ENCODE assay signal across 13 mouse cellular contexts in the genomic region with DNA sequence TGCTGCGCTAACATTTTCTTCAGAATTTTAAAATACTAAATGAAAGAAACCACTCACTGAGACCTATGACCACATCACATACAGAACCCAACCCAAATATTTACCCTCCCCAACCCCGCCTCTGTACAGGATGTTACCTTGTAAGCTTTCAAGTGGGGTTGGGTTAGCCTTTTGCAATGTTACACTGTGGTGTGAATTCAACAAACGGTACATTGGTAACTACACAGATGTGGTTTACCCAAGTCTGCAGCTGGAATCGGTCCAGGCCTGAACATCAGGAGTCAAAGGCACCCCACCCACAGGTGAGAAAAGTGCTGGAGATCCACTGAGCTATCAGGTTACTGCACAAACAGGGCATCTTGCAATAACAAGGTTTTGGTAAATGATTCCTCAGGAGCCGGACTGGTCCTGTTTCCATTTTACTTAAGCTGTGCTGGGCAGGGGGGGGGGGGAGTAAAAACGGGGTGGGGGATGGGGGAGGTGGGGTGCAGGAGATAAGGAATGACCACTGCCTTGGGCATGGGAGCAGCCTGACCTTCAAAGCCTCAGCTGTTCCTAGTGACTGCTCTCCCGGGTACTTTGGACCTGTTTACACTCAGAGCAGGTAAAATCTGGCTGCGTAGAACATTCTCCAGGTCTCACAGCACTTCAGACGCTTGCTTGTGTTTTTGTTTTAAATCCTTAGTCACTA. TPM values are rescaled to one million over a fixed set of nuclear protein-coding genes. Genes with fewer than 3 reads are reported as not detected.
DNase-seq lines count a peak whose midpoint lies in the region; ATAC-seq lines count a peak whose summit lies in the region.
"Had no signal": no experiment of that assay in that cellular context is flagged by ENCODE, and none has a peak within 500 bp of the region (broad histone marks: within the 10 kb centered on the region; RNA-seq: fewer than 3 reads in every experiment).

No protein-coding gene starts in this region.

- peak; percentile 76 for ATAC-seq in liver, embryonic 12.5 days
- 0 out of 2 replicates have a peak, but pooled peaks have one; percentile 24 for ATAC-seq in neutrophil, adult 5-6 weeks (ENCODE audit: extremely low read depth, insufficient number of reproducible peaks, low FRiP score, poor library complexity, severe bottlenecking)

- H3K4me3 ChIP-seq in liver, embryonic 12.5 days: no peak overlapping the region
- H3K4me3 ChIP-seq in hindbrain, embryonic 10.5 days: no peak overlapping the region
- no peak overlapping the region for H3K4me3 ChIP-seq in midbrain, embryonic 10.5 days
- H3K4me3 ChIP-seq: neural tube, embryonic 15.5 days had no signal

- peak overlapping the region; percentile 27; the same call in 1 of the 2 replicates for H3K27ac ChIP-seq in liver, embryonic 12.5 days
- no peak overlapping the region for H3K27ac ChIP-seq in hindbrain, embryonic 10.5 days
- no peak overlapping the region for H3K27ac ChIP-seq in midbrain, embryonic 10.5 days (replicated peaks)
- H3K27ac ChIP-seq: neural tube, embryonic 15.5 days had no signal

- H3K9ac ChIP-seq in liver, embryonic 12.5 days: no peak overlapping the region
- H3K9ac ChIP-seq: neural tube, embryonic 15.5 days had no signal

- H3K4me1 ChIP-seq in liver, embryonic 12.5 days: 0 out of 2 replicates have a peak, but pooled peaks cover 5% of the 10 kb centered on the region
- peaks cover 7% of the 10 kb centered on the region; the same call in 1 of the 2 replicates for H3K4me1 ChIP-seq in hindbrain, embryonic 10.5 days (replicated peaks)
- peaks cover 3% of the 10 kb centered on the region; the same call in 1 of the 2 replicates for H3K4me1 ChIP-seq in midbrain, embryonic 10.5 days
- H3K4me1 ChIP-seq: neural tube, embryonic 15.5 days had no signal

- H3K4me2 ChIP-seq in liver, embryonic 12.5 days: no peak overlapping the region
- H3K4me2 ChIP-seq: neural tube, embryonic 15.5 days had no signal

- 58% methylated on average over 9 of the region's 9 CpGs for WGBS in liver, embryonic 12.5 days (ENCODE audit: insufficient replicate concordance)
- 74% methylated on average over 9 of the region's 9 CpGs for WGBS in hindbrain, embryonic 10.5 days
- 75% methylated on average over 9 of the region's 9 CpGs for WGBS in midbrain, embryonic 10.5 days

- DNase-seq in T-cell, adult 2 months (ENCODE audit: low spot score): peak; percentile 76
- peak; percentile 81 for DNase-seq in kidney, adult 18-20 months
- DNase-seq in layer of hippocampus, adult 9-11 months: no peak
- no peak for DNase-seq in hindbrain, embryonic 10.5 days (ENCODE audit: low spot score)
- no peak for DNase-seq in layer of hippocampus, adult 18-20 months (ENCODE audit: low spot score in 2 of 2)
- DNase-seq in midbrain, embryonic 10.5 days (ENCODE audit: low spot score): no peak
- DNase-seq: gastrocnemius, postnatal 25 days had no signal

- H3K9me3 ChIP-seq in liver, embryonic 12.5 days (replicated peaks): no peaks in the 10 kb centered on the region
- no peaks in the 10 kb centered on the region for H3K9me3 ChIP-seq in hindbrain, embryonic 10.5 days
- H3K9me3 ChIP-seq in midbrain, embryonic 10.5 days (replicated peaks): no peaks in the 10 kb centered on the region; the same call in 1 of the 2 replicates
- H3K9me3 ChIP-seq: G1E; neural tube, embryonic 15.5 days had no signal

- H3K27me3 ChIP-seq in liver, embryonic 12.5 days (replicated peaks): no peaks in the 10 kb centered on the region
- H3K27me3 ChIP-seq in hindbrain, embryonic 10.5 days (ENCODE audit: insufficient read depth, poor library complexity, severe bottlenecking): no peaks in the 10 kb centered on the region
- H3K27me3 ChIP-seq in midbrain, embryonic 10.5 days (ENCODE audit: low read depth, poor library complexity, severe bottlenecking): no peaks in the 10 kb centered on the region
- H3K27me3 ChIP-seq: neural tube, embryonic 15.5 days had no signal

- no peaks in the 10 kb centered on the region for H3K36me3 ChIP-seq in liver, embryonic 12.5 days
- peaks cover 22% of the 10 kb centered on the region for H3K36me3 ChIP-seq in hindbrain, embryonic 10.5 days
- peaks cover 23% of the 10 kb centered on the region for H3K36me3 ChIP-seq in midbrain, embryonic 10.5 days
- H3K36me3 ChIP-seq: G1E had no signal

RNA-seq across cellular contexts. Expression of a gene that starts 3.6 kb away (rescaled TPM):
- polyA plus RNA-seq in liver, embryonic 12.5 days (2016; fragmentation: Nextera tagmentation; extraction: Ambion mirVana): 0.10 TPM in 1 of 2 replicates, not detected in the other
- total RNA-seq in neutrophil, adult 5-6 weeks (2017): not detected in 2 replicates
- not detected in 2 replicates for polyA plus RNA-seq in hindbrain, embryonic 10.5 days (2016; fragmentation: Nextera tagmentation; extraction: Ambion mirVana)
- total RNA-seq in layer of hippocampus, adult 18-20 months (2021): 1 to 10 TPM; 1.6 to 1.7 TPM
- polyA plus RNA-seq in midbrain, embryonic 10.5 days (2016; fragmentation: Nextera tagmentation; extraction: Ambion mirVana): not detected in 2 replicates
- total RNA-seq: G1E; megakaryocyte progenitor cell, adult 5-6 weeks had no signal
- polyA plus RNA-seq: G1E had no signal

RNA-seq across cellular contexts. Expression of a gene that starts 11.8 kb away (rescaled TPM):
- not detected in 2 replicates for polyA plus RNA-seq in liver, embryonic 12.5 days (2016; fragmentation: Nextera tagmentation; extraction: Ambion mirVana)
- total RNA-seq in neutrophil, adult 5-6 weeks (2017): not detected in 2 replicates
- polyA plus RNA-seq in hindbrain, embryonic 10.5 days (2016; fragmentation: Nextera tagmentation; extraction: Ambion mirVana): not detected in 2 replicates
- total RNA-seq in layer of hippocampus, adult 18-20 months (2021): not detected
- polyA plus RNA-seq in midbrain, embryonic 10.5 days (2016; fragmentation: Nextera tagmentation; extraction: Ambion mirVana): not detected in 2 replicates
- total RNA-seq: G1E; gastrocnemius, postnatal 25 days; megakaryocyte progenitor cell, adult 5-6 weeks had no signal
- polyA plus RNA-seq: G1E; neural tube, embryonic 15.5 days; testis, adult 2 months had no signal

Comparison
In these comparisons a context has a peak if more than half of its experiments do, and no peak if none do; other contexts are left out.
1. DNase-seq: peak in T-cell, adult 2 months (single experiment) and kidney, adult 18-20 months (single experiment); none in layer of hippocampus, adult 9-11 months (single experiment), hindbrain, embryonic 10.5 days (single experiment), layer of hippocampus, adult 18-20 months (0 of 2) and midbrain, embryonic 10.5 days (single experiment).